Mouse (Mus musculus): ENCODE results near the gene Cdr2. TPM values are rescaled to one million over a fixed set of nuclear protein-coding genes. Genes with fewer than 3 reads are reported as not detected.

The Cdr2 gene
- polyA plus RNA-seq, 1 experiment from 2014 or later, result 17.3 TPM

DNA sequence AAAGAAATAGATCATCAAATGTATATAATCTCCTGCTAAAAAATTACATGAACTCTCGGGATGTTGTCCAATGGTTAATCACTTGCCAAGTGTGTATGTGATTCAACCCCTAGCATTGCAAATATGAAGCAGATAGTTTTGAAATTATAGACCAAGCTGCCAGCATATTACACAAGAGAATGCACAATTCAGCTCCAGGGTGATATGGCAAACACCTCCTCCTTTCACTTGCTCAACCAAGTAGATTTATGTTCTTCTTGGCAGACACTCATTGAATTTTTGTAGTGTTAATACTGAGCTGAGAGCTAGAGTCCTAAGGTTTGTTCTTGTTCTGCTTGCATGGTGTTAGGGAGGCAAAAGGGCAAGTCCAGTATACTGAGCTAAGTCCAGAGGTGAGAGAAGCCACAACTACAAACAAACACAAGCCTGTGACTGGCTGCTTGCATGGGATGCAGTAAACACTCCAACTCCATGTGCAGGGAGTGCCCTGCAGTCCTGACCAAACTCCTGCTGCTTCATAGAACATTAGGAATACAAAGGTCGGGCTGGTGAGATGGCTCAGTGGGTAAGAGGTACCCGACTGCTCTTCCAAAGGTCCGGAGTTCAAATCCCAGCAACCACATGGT lies 21.8 kb upstream of the Cdr2 start:
- 73% methylated on average over 4 of the region's 4 CpGs for WGBS
- Histone ChIP-seq H3K4me2 (no peak overlapping the region), H3K4me3 (ENCODE audit: low read depth, low read length) (no peak overlapping the region), H3K27ac (ENCODE audit: low read depth, low read length) (no peak overlapping the region), H3K27me3 (replicated peaks; ENCODE audit: control insufficient read depth, insufficient read depth, low read length) (no peaks in the 10 kb centered on the region), H3K9ac (ENCODE audit: low read depth, low read length) (no peak overlapping the region), H3K9me3 (ENCODE audit: control insufficient read depth, low read length) (no peaks in the 10 kb centered on the region), H3K4me1 (replicated peaks; ENCODE audit: control insufficient read depth, insufficient read depth, low read length) (no peaks in the 10 kb centered on the region), H3K36me3 (ENCODE audit: control insufficient read depth, insufficient read depth, low read length) (no peaks in the 10 kb centered on the region)
- ATAC-seq (replicated peaks; ENCODE audit: low FRiP score) (no peak), DNase-seq (ENCODE audit: low spot score) (no peak)

DNA sequence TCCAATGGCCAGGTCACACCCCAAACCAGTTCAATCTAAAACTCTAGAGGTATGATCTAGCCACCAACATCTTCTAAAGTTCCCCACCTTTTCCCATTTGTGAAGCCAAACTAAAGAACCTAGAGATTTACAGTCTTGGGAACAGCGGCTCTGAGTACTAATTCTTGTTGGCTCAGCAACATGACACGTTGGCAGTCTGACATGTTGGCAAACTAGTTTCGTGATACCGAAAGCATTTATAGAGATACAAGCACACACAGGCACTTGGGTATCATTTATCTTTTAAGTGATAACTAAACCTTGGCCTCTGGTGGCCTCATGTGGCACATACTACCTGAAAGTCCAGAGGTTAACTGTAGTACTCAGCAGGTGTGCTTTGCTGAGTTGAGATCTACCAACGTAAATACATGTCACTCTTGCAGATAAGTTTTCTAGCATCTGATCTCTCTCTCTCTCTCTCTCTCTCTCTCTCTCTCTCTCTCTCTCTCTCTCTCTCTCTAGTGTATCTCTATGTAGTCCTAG lies 20.4 kb upstream of the Cdr2 start:
- no peak overlapping the region for H3K27ac ChIP-seq (ENCODE audit: low read depth, low read length)
- no peak for ATAC-seq (replicated peaks; ENCODE audit: low FRiP score)
- DNase-seq (ENCODE audit: low spot score), result no peak
- H3K9me3 ChIP-seq (ENCODE audit: control insufficient read depth, low read length), result no peaks in the 10 kb centered on the region
- H3K9ac ChIP-seq (ENCODE audit: low read depth, low read length), result no peak overlapping the region
- no peak overlapping the region for H3K4me3 ChIP-seq (ENCODE audit: low read depth, low read length)
- H3K27me3 ChIP-seq (replicated peaks; ENCODE audit: control insufficient read depth, insufficient read depth, low read length), result no peaks in the 10 kb centered on the region
- no peaks in the 10 kb centered on the region for H3K36me3 ChIP-seq (ENCODE audit: control insufficient read depth, insufficient read depth, low read length)
- no peaks in the 10 kb centered on the region for H3K4me1 ChIP-seq (replicated peaks; ENCODE audit: control insufficient read depth, insufficient read depth, low read length)
- H3K4me2 ChIP-seq, result no peak overlapping the region
- 85% methylated on average over 5 of the region's 5 CpGs for WGBS

DNA sequence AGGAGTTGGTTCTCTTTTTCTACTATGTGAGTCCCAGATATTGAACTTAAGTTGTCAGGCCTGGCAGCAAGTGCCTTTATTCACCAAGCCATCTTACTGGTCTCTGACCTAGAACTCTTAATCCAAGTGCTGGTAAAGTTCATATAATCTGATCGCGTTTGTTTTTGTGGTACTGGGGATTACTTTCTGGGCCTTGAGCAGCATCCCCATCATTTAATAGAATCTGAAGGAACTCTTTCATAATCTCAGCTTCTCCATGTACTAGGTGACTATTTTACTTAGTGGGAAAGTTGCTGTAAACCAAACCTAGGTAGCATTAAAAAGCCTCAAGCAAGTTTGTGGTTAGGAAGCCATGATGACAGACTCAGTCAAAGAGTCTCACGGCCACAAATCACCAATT lies 19.8 kb upstream of the Cdr2 start:
- ATAC-seq (replicated peaks; ENCODE audit: low FRiP score), result no peak
- DNase-seq (ENCODE audit: low spot score), result no peak
- no peak overlapping the region for H3K4me2 ChIP-seq
- H3K9ac ChIP-seq (ENCODE audit: low read depth, low read length), result no peak overlapping the region
- H3K36me3 ChIP-seq (ENCODE audit: control insufficient read depth, insufficient read depth, low read length), result no peaks in the 10 kb centered on the region
- no peak overlapping the region for H3K4me3 ChIP-seq (ENCODE audit: low read depth, low read length)
- H3K27me3 ChIP-seq (replicated peaks; ENCODE audit: control insufficient read depth, insufficient read depth, low read length), result no peaks in the 10 kb centered on the region
- H3K27ac ChIP-seq (ENCODE audit: low read depth, low read length), result no peak overlapping the region
- no peaks in the 10 kb centered on the region for H3K9me3 ChIP-seq (ENCODE audit: control insufficient read depth, low read length)
- 79% methylated on average over 3 of the region's 3 CpGs for WGBS
- H3K4me1 ChIP-seq (replicated peaks; ENCODE audit: control insufficient read depth, insufficient read depth, low read length), result no peaks in the 10 kb centered on the region

DNA sequence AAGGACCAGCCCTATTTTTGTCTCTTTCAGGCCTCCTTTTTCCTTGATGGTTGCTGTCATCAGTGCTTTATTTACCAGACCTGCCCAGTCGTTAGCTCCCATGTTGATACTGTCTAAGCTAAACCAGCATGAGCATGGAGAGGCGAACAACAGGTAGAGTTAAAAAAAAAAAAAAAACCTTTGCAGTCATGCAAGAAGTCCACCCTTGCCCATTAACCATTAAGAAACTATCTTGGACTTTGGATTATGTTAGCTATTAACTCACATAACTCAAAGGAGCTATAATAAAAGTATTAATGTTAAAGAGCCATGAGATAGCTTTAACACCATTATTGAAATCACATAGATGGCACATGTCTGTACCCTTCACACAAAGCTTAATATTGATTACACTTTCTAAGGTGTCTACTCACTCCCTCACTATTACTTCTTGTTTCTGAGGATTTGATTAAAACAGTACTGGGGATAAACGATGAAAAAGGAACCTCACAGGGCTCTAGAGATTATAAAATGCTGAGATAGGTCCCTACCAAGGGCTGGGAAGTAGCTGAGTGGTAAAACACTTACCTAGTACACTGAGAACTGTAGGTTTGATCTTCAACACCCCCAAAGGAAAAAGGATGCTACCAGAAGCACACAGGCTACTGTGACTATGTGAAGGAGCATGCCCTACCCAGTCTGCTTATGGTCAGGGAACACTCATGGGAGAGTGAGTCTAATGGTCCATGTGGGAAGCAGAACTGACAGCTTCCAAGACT lies 18.1 kb upstream of the Cdr2 start:
- no peaks in the 10 kb centered on the region for H3K9me3 ChIP-seq (ENCODE audit: control insufficient read depth, low read length)
- ATAC-seq (replicated peaks; ENCODE audit: low FRiP score), result no peak
- no peak overlapping the region for H3K27ac ChIP-seq (ENCODE audit: low read depth, low read length)
- H3K4me2 ChIP-seq, result no peak overlapping the region
- no peaks in the 10 kb centered on the region for H3K36me3 ChIP-seq (ENCODE audit: control insufficient read depth, insufficient read depth, low read length)
- 63% methylated on average over 3 of the region's 3 CpGs for WGBS
- no peak overlapping the region for H3K9ac ChIP-seq (ENCODE audit: low read depth, low read length)
- H3K4me1 ChIP-seq (replicated peaks; ENCODE audit: control insufficient read depth, insufficient read depth, low read length), result no peaks in the 10 kb centered on the region
- H3K27me3 ChIP-seq (replicated peaks; ENCODE audit: control insufficient read depth, insufficient read depth, low read length), result no peaks in the 10 kb centered on the region
- DNase-seq (ENCODE audit: low spot score), result no peak
- H3K4me3 ChIP-seq (ENCODE audit: low read depth, low read length), result no peak overlapping the region

DNA sequence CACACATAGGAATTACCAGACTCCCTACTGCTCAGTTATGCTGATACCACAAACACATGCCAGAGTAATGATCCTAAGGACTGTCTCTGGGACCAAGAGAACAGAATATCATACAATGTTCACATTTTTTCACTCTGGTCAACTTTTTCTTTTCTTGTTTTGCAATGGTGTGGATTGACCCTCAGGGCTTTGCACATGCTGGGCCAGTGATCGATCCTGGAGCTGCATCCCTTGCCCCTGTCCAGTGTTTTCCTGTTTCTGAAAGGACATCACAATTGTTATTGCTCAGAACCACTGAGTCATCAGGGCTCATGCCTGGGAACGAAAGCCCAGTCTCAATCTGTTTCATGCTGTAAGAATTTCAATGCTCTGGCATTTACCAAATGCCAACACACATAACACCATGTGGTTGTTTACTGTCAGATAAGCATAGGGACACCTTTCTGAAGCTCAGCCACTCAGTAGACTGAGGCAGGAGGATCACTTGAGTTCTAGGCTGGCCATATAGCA lies 17.0 kb upstream of the Cdr2 start:
- H3K36me3 ChIP-seq (ENCODE audit: control insufficient read depth, insufficient read depth, low read length), result no peaks in the 10 kb centered on the region
- 68% methylated on average over 2 of the region's 2 CpGs for WGBS
- no peaks in the 10 kb centered on the region for H3K27me3 ChIP-seq (replicated peaks; ENCODE audit: control insufficient read depth, insufficient read depth, low read length)
- H3K4me2 ChIP-seq, result no peak overlapping the region
- no peaks in the 10 kb centered on the region for H3K9me3 ChIP-seq (ENCODE audit: control insufficient read depth, low read length)
- no peak overlapping the region for H3K9ac ChIP-seq (ENCODE audit: low read depth, low read length)
- DNase-seq (ENCODE audit: low spot score) (no peak), ATAC-seq (replicated peaks; ENCODE audit: low FRiP score) (no peak)
- H3K4me3 ChIP-seq (ENCODE audit: low read depth, low read length), result no peak overlapping the region
- no peaks in the 10 kb centered on the region for H3K4me1 ChIP-seq (replicated peaks; ENCODE audit: control insufficient read depth, insufficient read depth, low read length)
- no peak overlapping the region for H3K27ac ChIP-seq (ENCODE audit: low read depth, low read length)

DNA sequence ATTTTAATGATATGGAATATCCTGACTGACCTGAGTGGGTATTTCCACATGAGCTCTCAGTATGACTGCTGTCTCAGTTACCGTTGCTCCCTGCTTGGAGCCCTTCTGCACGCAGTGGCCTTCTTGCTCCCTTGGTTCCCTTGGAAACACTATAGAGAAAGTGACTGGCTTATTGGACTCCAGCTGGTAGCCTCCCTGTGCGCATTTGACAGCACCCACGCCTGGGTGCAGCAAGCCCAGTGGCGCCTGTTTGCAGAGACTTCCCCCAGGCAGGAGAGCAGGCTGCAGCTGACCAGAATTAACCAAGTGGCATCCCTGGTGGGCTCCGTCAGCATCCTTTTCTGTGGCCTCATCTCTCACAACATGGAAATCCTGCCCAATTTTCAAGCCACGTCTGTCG lies 9.1 kb upstream of the Cdr2 start:
- Histone ChIP-seq H3K4me2 (no peak overlapping the region), H3K27me3 (replicated peaks; ENCODE audit: control insufficient read depth, insufficient read depth, low read length) (no peaks in the 10 kb centered on the region), H3K4me1 (replicated peaks; ENCODE audit: control insufficient read depth, insufficient read depth, low read length) (no peaks in the 10 kb centered on the region), H3K4me3 (ENCODE audit: low read depth, low read length) (no peak overlapping the region), H3K36me3 (ENCODE audit: control insufficient read depth, insufficient read depth, low read length) (no peaks in the 10 kb centered on the region), H3K27ac (ENCODE audit: low read depth, low read length) (no peak overlapping the region), H3K9ac (ENCODE audit: low read depth, low read length) (no peak overlapping the region), H3K9me3 (ENCODE audit: control insufficient read depth, low read length) (no peaks in the 10 kb centered on the region)
- 76% methylated on average over 8 of the region's 8 CpGs for WGBS
- ATAC-seq (replicated peaks; ENCODE audit: low FRiP score) (no peak), DNase-seq (ENCODE audit: low spot score) (no peak)

DNA sequence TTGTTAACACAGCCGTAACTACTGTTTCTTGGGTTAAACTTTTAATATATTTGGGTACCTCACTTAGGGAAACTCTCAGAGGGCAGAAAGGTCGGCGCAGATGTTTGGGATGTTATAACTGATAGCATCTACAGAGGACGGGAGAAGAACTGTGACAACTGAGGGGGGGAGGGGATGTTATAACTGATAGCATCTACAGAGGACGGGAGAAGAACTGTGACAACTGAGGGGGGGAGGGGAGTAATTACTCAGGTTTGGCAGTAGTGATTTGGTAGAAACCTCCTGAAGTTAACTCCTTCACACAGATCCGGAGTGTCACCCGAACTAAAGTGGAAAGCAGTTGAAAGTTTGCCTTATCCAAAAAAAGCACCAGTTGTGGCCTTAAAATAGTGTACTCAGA lies 856 bp upstream of the Cdr2 start:
- H3K36me3 ChIP-seq (ENCODE audit: control insufficient read depth, insufficient read depth, low read length), result no peaks in the 10 kb centered on the region
- ATAC-seq (replicated peaks; ENCODE audit: low FRiP score) (no peak), DNase-seq (ENCODE audit: low spot score) (no peak)
- peaks cover 19% of the 10 kb centered on the region for H3K4me1 ChIP-seq (replicated peaks; ENCODE audit: control insufficient read depth, insufficient read depth, low read length)
- no peak overlapping the region for H3K27ac ChIP-seq (ENCODE audit: low read depth, low read length)
- peak overlapping the region; percentile 67 for H3K4me2 ChIP-seq
- H3K9ac ChIP-seq (ENCODE audit: low read depth, low read length), result peak overlapping the region; percentile 56
- WGBS, result 7% methylated on average over 7 of the region's 7 CpGs
- H3K4me3 ChIP-seq (ENCODE audit: low read depth, low read length), result peak overlapping the region; percentile 96
- no peaks in the 10 kb centered on the region for H3K9me3 ChIP-seq (ENCODE audit: control insufficient read depth, low read length)
- H3K27me3 ChIP-seq (replicated peaks; ENCODE audit: control insufficient read depth, insufficient read depth, low read length), result no peaks in the 10 kb centered on the region

DNA sequence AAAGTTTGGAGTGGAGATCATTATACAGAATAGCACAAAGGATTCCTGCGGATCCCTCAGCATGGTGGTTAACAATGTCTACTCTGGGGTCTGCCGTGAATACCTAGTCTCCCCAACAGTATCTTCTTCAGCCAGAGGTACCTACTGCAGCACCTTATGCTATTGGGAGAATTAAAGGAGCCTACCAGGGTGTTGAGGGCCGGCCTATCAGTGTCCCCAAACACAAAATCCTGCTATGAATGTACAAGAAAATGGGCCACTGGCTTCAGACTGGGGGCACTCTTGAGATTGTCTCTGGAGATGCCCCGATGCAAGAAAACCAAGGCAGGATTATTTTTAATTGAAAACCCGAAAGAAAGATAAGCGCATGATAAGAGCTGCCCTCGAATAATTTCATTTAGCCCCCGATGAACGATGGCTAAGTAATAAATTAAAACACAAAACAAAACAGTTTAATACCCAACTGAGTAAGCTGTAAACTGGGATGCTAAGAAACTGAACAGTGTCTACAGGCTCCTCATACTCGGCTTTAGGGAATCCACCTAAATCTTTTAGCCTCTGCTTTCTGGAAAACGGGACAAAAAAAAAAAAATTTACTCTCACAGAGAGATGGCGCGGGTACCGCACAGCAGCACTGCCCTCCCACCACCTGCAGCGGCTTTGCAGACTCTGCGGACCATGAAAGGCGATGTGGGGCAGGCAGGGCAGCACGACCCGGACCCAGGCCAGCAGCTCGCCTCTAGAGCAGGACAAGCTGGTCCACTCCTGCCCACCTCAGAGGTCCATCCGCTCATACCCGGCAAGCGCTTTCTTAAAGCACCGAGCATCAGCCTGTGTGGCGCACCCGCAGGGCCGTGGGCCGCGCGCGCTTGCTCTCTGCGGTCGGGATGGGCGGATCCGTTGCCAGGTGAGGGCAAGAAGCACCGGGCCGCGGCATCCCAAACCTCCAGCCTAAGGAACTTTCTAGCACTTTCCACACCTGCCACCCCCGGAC lies 884 bp downstream of the Cdr2 start:
- DNase-seq (ENCODE audit: low spot score) (peak; percentile 75), ATAC-seq (replicated peaks; ENCODE audit: low FRiP score) (peak; percentile 38)
- Histone ChIP-seq H3K4me1 (replicated peaks; ENCODE audit: control insufficient read depth, insufficient read depth, low read length) (peaks cover 21% of the 10 kb centered on the region), H3K4me2 (peak overlapping the region; percentile 80), H3K36me3 (ENCODE audit: control insufficient read depth, insufficient read depth, low read length) (no peaks in the 10 kb centered on the region), H3K9me3 (ENCODE audit: control insufficient read depth, low read length) (no peaks in the 10 kb centered on the region), H3K4me3 (ENCODE audit: low read depth, low read length) (peak overlapping the region; percentile 96), H3K27ac (ENCODE audit: low read depth, low read length) (peak overlapping the region; percentile 80), H3K9ac (ENCODE audit: low read depth, low read length) (peak overlapping the region; percentile 90), H3K27me3 (replicated peaks; ENCODE audit: control insufficient read depth, insufficient read depth, low read length) (no peaks in the 10 kb centered on the region)
- WGBS, result 5% methylated on average over 39 of the region's 39 CpGs

Measured in liver, embryonic 11.5 days (tissue).